In genomic region chr2:27486725-27487124, GRCm38 (mm10) we compare ENCODE assay signal across 1 mouse cellular context.
TF ChIP-seq lines count a peak whose summit lies in the region.

No protein-coding gene starts in this region.

TF ChIP-seq in MEL, 35 proteins besides CTCF, POLR2A, EP300 and RAD21 (continued from another document):
- TF ChIP-seq MAX (IDR thresholded peaks at IDR 0.05; ENCODE audit: low read length) (no peak), MYB (IDR thresholded peaks at IDR 0.05; ENCODE audit: low read depth, low read length) (no peak), MAZ (IDR thresholded peaks at IDR 0.05; ENCODE audit: low read depth, low read length) (no peak), NRF1 (IDR thresholded peaks at IDR 0.05; ENCODE audit: insufficient read depth, low read depth, low read length, poor library complexity, severe bottlenecking) (no peak), ELF1 (IDR thresholded peaks at IDR 0.05; ENCODE audit: low read depth, low read length) (no peak), SIN3A (IDR thresholded peaks at IDR 0.05; ENCODE audit: low read length) (no peak)
TF ChIP-seq in MEL: peak in this region for 0.
